Mouse (Mus musculus) cerebellum, postnatal 4 days (tissue): ENCODE measurements around the gene Cdh3.

ENCODE experiments used
- DNase-seq, 2 experiments: peaks; one replicate each; pipeline ENCODE4 v3.0.0; 2022; ENCODE audit warnings: low spot score in 2 of 2, mixed read lengths in 1 of 2

Gene Cdh3

GRCm38 (mm10) chr8:106527241-106528036 is 16.7 kb downstream of the Cdh3 start:
- no peak for DNase-seq

- no peak for DNase-seq
These were observed 18.0 kb downstream of the Cdh3 start for GRCm38 (mm10) chr8:106528596-106529249.

GRCm38 (mm10) chr8:106529885-106530482 is 19.3 kb downstream of the Cdh3 start:
- no peak for DNase-seq

- no peak for DNase-seq
These were observed 19.9 kb downstream of the Cdh3 start for GRCm38 (mm10) chr8:106530566-106530965.

- no peak for DNase-seq
These were observed 23.0 kb downstream of the Cdh3 start for GRCm38 (mm10) chr8:106533709-106534108.

- peak in 1 of 2 experiments; percentile 61 for DNase-seq
These were observed 23.8 kb downstream of the Cdh3 start for GRCm38 (mm10) chr8:106534449-106534848.

GRCm38 (mm10) chr8:106535448-106535847 is 24.8 kb downstream of the Cdh3 start:
- DNase-seq, result no peak

GRCm38 (mm10) chr8:106539193-106539592 is 28.5 kb downstream of the Cdh3 start:
- DNase-seq, result no peak

GRCm38 (mm10) chr8:106541002-106541401 is 30.3 kb downstream of the Cdh3 start:
- no peak for DNase-seq

GRCm38 (mm10) chr8:106543043-106543442 is 32.4 kb downstream of the Cdh3 start:
- no peak for DNase-seq

- no peak for DNase-seq
These were observed 34.5 kb downstream of the Cdh3 start for GRCm38 (mm10) chr8:106545149-106545548.

- DNase-seq, result no peak
These were observed 36.1 kb downstream of the Cdh3 start for GRCm38 (mm10) chr8:106546746-106547145.

GRCm38 (mm10) chr8:106548366-106548936 is 37.8 kb downstream of the Cdh3 start:
- DNase-seq, result no peak

GRCm38 (mm10) chr8:106550906-106551305 is 40.2 kb downstream of the Cdh3 start:
- DNase-seq, result no peak

- DNase-seq, result no peak
These were observed 43.3 kb downstream of the Cdh3 start for GRCm38 (mm10) chr8:106554011-106554410.

- DNase-seq, result no peak
These were observed 45.5 kb downstream of the Cdh3 start for GRCm38 (mm10) chr8:106556068-106556645.

- no peak for DNase-seq
These were observed 49.2 kb downstream of the Cdh3 start for GRCm38 (mm10) chr8:106559844-106560243.

- peak in 1 of 2 experiments; percentile 31 for DNase-seq
These were observed 50.6 kb downstream of the Cdh3 start for GRCm38 (mm10) chr8:106561097-106561865.

GRCm38 (mm10) chr8:106563691-106564182 is 53.0 kb downstream of the Cdh3 start:
- no peak for DNase-seq

GRCm38 (mm10) chr8:106569006-106569405 is 58.3 kb downstream of the Cdh3 start:
- DNase-seq, result no peak

GRCm38 (mm10) chr8:106570386-106570785 is 59.7 kb downstream of the Cdh3 start:
- no peak for DNase-seq
